Mouse (Mus musculus) G1E (cell line): ENCODE results near the gene Tnfaip1. TPM values are rescaled to one million over a fixed set of nuclear protein-coding genes. Genes with fewer than 3 reads are reported as not detected.

Experiments
- ATAC-seq: 2 replicates; pipeline ENCODE4 v1.8.0; 2016; ENCODE audit warnings: mild to moderate bottlenecking; ENCODE audit not compliant: insufficient number of reproducible peaks, poor library complexity, low FRiP score, severe bottlenecking; ENCODE audit errors: extremely low read depth
- DNase-seq: peaks from one replicate; pipeline ENCODE4 v3.0.0; 2012; ENCODE audit warnings: low spot score
- H3K27me3 ChIP-seq: 2 replicates; pipeline ENCODE4 v1.6.1; 2012; ENCODE audit warnings: mild to moderate bottlenecking, low read length, inconsistent platforms; ENCODE audit not compliant: insufficient read depth
- H3K36me3 ChIP-seq: replicated peaks from 2 replicates; pipeline ENCODE3; 2012; ENCODE audit warnings: mild to moderate bottlenecking, inconsistent platforms
- H3K4me1 ChIP-seq: 2 replicates; pipeline ENCODE4 v1.6.1; 2012; ENCODE audit warnings: low read depth, low read length, inconsistent platforms, mixed read lengths; ENCODE audit not compliant: insufficient read depth
- H3K4me3 ChIP-seq: 2 replicates; pipeline ENCODE4 v1.5.1; 2012; ENCODE audit warnings: low read depth, mild to moderate bottlenecking, inconsistent platforms, low read length, moderate library complexity, mixed read lengths
- H3K9me3 ChIP-seq: replicated peaks from 2 replicates; pipeline ENCODE4 v1.6.1; 2012; ENCODE audit warnings: inconsistent platforms
- CTCF ChIP-seq: IDR thresholded peaks from 2 replicates; pipeline ENCODE4 v1.5.1; 2012; ENCODE audit warnings: low read depth, low read length, inconsistent platforms, mixed read lengths
- GATA1 ChIP-seq: IDR thresholded peaks from 2 replicates; pipeline ENCODE4 v1.6.1; 2012; ENCODE audit warnings: borderline replicate concordance, low read length, inconsistent platforms, mixed read lengths
- GATA2 ChIP-seq: IDR thresholded peaks from 2 replicates; pipeline ENCODE4 v1.6.1; 2012; ENCODE audit warnings: low read depth, low read length, inconsistent platforms, borderline replicate concordance
- POLR2AphosphoS5 ChIP-seq: IDR thresholded peaks from 2 replicates; pipeline ENCODE4 v1.6.1; 2012; ENCODE audit warnings: low read depth, low read length, inconsistent platforms; ENCODE audit not compliant: insufficient replicate concordance
- TAL1 ChIP-seq: conservative IDR thresholded peaks from 2 replicates; pipeline ENCODE4 v1.6.1; 2012; ENCODE audit warnings: low read depth, low read length, inconsistent platforms, mixed read lengths
- polyA plus RNA-seq: library from polyadenylated mRNA; stranded (reverse); fragments of >175 nt; gene quantifications from 2 replicates; pipeline ENCODE4 v1.2.3, GENCODE M21; 2012
- total RNA-seq, 2 experiments: library from RNA; stranded (forward) in 1 of 2; stranded (reverse) in 1 of 2; fragments of 200-1000 nt in 1 of 2; fragments of >200 nt in 1 of 2; fragmentation: Nextera tagmentation in 1 of 2; gene quantifications; 2 replicates each; pipeline ENCODE4 v1.2.3; 2014 to 2017

The Tnfaip1 gene
- total and polyA plus RNA-seq, 3 experiments, result 3.8 to 11.7 (median 5.1) TPM

- peaks cover 6% of the 10 kb centered on the region; the same call in 1 of the 2 replicates for H3K4me1 ChIP-seq
- ATAC-seq (no peak), DNase-seq (no peak)
- TF ChIP-seq POLR2AphosphoS5, result no peak
- no peak for TF ChIP-seq GATA2
- no peak for TF ChIP-seq GATA1
- TF ChIP-seq TAL1, result no peak
- no peak for TF ChIP-seq CTCF
- peaks cover 25% of the 10 kb centered on the region for H3K27me3 ChIP-seq
- no peak within 1 kb of the TSS for H3K4me3 ChIP-seq
- no peaks in the 10 kb centered on the region for H3K9me3 ChIP-seq
- peaks cover 41% of the 10 kb centered on the region for H3K36me3 ChIP-seq
Observed at GRCm38 (mm10) chr11:78502909-78503650, 33.1 kb downstream of the Tnfaip1 start, which contains the start of gene Sebox. Sebox (plus strand) TSS chr11:78503447.

GRCm38 (mm10) chr11:78501529-78501928, 34.6 kb downstream of the Tnfaip1 start:
- ATAC-seq (no peak), DNase-seq (no peak)
- Histone ChIP-seq H3K4me3 (no peak overlapping the region), H3K9me3 (no peaks in the 10 kb centered on the region), H3K4me1 (peaks cover 21% of the 10 kb centered on the region), H3K36me3 (peaks cover 25% of the 10 kb centered on the region), H3K27me3 (peaks cover 38% of the 10 kb centered on the region)
- TF ChIP-seq TAL1 (no peak), GATA1 (no peak)

DNA sequence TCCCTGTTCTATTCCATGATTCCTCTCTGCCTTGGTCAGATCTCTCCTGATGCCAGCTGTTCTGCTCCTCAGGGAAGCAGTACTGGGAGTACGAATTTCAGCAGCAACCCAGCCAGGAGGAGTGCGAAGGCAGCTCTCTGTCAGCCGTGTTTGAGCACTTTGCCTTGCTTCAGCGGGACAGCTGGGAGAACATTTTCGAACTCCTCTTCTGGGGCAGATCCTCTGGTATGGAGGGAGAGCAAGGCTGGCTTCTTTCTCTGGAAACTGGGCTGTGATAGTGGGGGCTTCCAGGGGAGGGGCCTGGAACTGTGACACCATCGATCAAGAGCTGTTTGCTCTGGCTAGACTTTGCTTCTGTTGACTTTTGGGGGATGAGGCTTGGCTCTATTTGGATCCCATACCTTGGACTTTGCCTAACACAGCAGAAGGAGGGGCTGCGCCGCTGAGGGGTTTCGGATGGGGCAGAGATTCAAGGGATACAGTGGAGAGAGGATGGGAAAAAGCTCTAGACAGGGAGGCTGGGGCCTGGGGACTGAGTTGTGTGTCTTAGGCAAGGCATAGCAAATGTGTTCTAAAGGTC, 35.4 kb downstream of the Tnfaip1 start:
- H3K36me3 ChIP-seq, result peaks cover 17% of the 10 kb centered on the region
- H3K4me1 ChIP-seq, result peaks cover 21% of the 10 kb centered on the region
- DNase-seq (no peak), ATAC-seq (no peak)
- TF ChIP-seq CTCF, result no peak
- TF ChIP-seq POLR2AphosphoS5, result no peak
- TF ChIP-seq GATA2, result no peak
- TF ChIP-seq TAL1, result no peak
- no peak for TF ChIP-seq GATA1
- no peak overlapping the region for H3K4me3 ChIP-seq
- peaks cover 44% of the 10 kb centered on the region for H3K27me3 ChIP-seq
- H3K9me3 ChIP-seq, result no peaks in the 10 kb centered on the region

DNA sequence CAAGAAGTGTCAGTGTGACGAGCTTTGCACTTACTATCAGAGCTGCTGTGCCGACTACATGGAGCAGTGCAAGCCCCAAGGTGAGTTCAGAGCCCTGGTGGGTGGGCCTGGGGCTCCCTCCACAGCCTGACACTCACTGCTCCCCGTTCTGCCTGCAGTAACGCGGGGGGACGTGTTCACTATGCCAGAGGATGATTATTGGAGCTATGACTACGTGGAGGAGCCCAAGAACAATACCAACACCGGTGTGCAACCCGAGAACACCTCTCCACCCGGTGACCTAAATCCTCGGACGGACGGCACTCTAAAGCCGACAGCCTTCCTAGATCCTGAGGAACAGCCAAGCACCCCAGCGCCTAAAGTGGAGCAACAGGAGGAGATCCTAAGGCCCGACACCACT, 36.6 kb downstream of the Tnfaip1 start:
- peaks cover 7% of the 10 kb centered on the region for H3K36me3 ChIP-seq
- no peak overlapping the region for H3K4me3 ChIP-seq
- ATAC-seq, result no peak
- peaks cover 21% of the 10 kb centered on the region for H3K4me1 ChIP-seq
- no peaks in the 10 kb centered on the region for H3K9me3 ChIP-seq
- TF ChIP-seq GATA1 (no peak), CTCF (no peak), GATA2 (no peak), POLR2AphosphoS5 (no peak), TAL1 (no peak)
- no peak for DNase-seq
- peaks cover 46% of the 10 kb centered on the region for H3K27me3 ChIP-seq

GRCm38 (mm10) chr11:78499004-78499403, 37.1 kb downstream of the Tnfaip1 start, which contains the start of gene Vtn:
Vtn (plus strand) TSS chr11:78499091.
- Histone ChIP-seq H3K9me3 (no peaks in the 10 kb centered on the region), H3K27me3 (peaks cover 50% of the 10 kb centered on the region), H3K4me3 (peak within 1 kb of the TSS; percentile 64; the same call in 1 of the 2 replicates), H3K4me1 (peaks cover 21% of the 10 kb centered on the region), H3K36me3 (peaks cover 7% of the 10 kb centered on the region)
- DNase-seq, result no peak
- no peak for ATAC-seq
- TF ChIP-seq CTCF, result no peak
- no peak for TF ChIP-seq GATA2
- TF ChIP-seq TAL1, result no peak
- no peak for TF ChIP-seq GATA1
- TF ChIP-seq POLR2AphosphoS5, result no peak

- Histone ChIP-seq H3K4me1 (peaks cover 21% of the 10 kb centered on the region), H3K36me3 (no peaks in the 10 kb centered on the region), H3K9me3 (no peaks in the 10 kb centered on the region), H3K27me3 (peaks cover 51% of the 10 kb centered on the region), H3K4me3 (peak within 1 kb of the TSS; percentile 64; the same call in 1 of the 2 replicates)
- ATAC-seq, result peak; percentile 81
- no peak for TF ChIP-seq POLR2AphosphoS5
- no peak for TF ChIP-seq CTCF
- no peak for TF ChIP-seq GATA1
- no peak for TF ChIP-seq TAL1
- no peak for TF ChIP-seq GATA2
- peak; percentile 89 for DNase-seq
Observed at GRCm38 (mm10) chr11:78497544-78498522, 38.3 kb downstream of the Tnfaip1 start, which contains the start of gene Sarm1. Sarm1 (minus strand) TSS chr11:78497754.
